Mouse (Mus musculus) myocyte (in vitro differentiated cells): ENCODE measurements around the gene Hist2h3c2. TPM values are rescaled to one million over a fixed set of nuclear protein-coding genes. Genes with fewer than 3 reads are reported as not detected.
"Not testable (repeated sequence)": the region's sequence is repeated elsewhere in the genome, so short reads cannot be mapped to it uniquely, and the experiment has no call there.

ENCODE experiments used
- H3K27me3 ChIP-seq: one replicate; pipeline ENCODE4 v1.6.1; 2011; ENCODE audit not compliant: control insufficient read depth, insufficient read depth, insufficient read length
- H3K36me3 ChIP-seq: one replicate; pipeline ENCODE4 v1.6.1; 2011; ENCODE audit not compliant: control insufficient read depth, insufficient read depth
- H3K4me2 ChIP-seq: one replicate; pipeline ENCODE4 v1.6.1; 2011; ENCODE audit warnings: low read depth, control low read depth
- H3K4me3 ChIP-seq: one replicate; pipeline ENCODE4 v1.5.1; 2011; ENCODE audit warnings: mild to moderate bottlenecking, control low read depth, moderate library complexity
- H3K79me2 ChIP-seq: one replicate; pipeline ENCODE4 v1.6.1; 2011; ENCODE audit not compliant: control insufficient read depth, insufficient read depth
- H3ac ChIP-seq: one replicate; pipeline ENCODE4 v1.6.1; 2011; ENCODE audit not compliant: control insufficient read depth, insufficient read length
- CEBPB ChIP-seq: IDR thresholded peaks from 2 replicates; pipeline ENCODE4 v1.6.1; 2011; ENCODE audit warnings: mild to moderate bottlenecking, moderate library complexity; ENCODE audit not compliant: poor library complexity, insufficient read depth, severe bottlenecking
- E2F4 ChIP-seq: IDR thresholded peaks from one replicate; pipeline ENCODE4 v1.6.1; 2011; ENCODE audit warnings: mild to moderate bottlenecking, control low read depth, moderate library complexity; ENCODE audit not compliant: insufficient read depth
- MAX ChIP-seq: IDR thresholded peaks from one replicate; pipeline ENCODE4 v1.6.1; 2011; ENCODE audit warnings: low read depth, mild to moderate bottlenecking, control low read depth
- MYOD1 ChIP-seq, 3 experiments: IDR thresholded peaks; one replicate each; pipeline ENCODE4 v1.6.1; 2011; ENCODE audit warnings: control low read depth in 2 of 3, low read depth in 2 of 3, mild to moderate bottlenecking in 2 of 3, moderate library complexity in 1 of 3; ENCODE audit not compliant: insufficient read length in 2 of 3, control insufficient read depth in 1 of 3
- MYOG ChIP-seq, 3 experiments: IDR thresholded peaks; one replicate each; pipeline ENCODE4 v1.6.1; 2011; ENCODE audit warnings: control low read depth in 2 of 3, low read depth in 2 of 3, mild to moderate bottlenecking in 2 of 3; ENCODE audit not compliant: insufficient read length in 2 of 3, control insufficient read depth in 1 of 3, insufficient read depth in 1 of 3
- POLR2A ChIP-seq: IDR thresholded peaks from one replicate; pipeline ENCODE4 v1.6.1; 2011; ENCODE audit warnings: low read depth, mild to moderate bottlenecking, control low read depth, moderate library complexity; ENCODE audit not compliant: insufficient read length
- POLR2AphosphoS2 ChIP-seq: IDR thresholded peaks from one replicate; pipeline ENCODE4 v1.6.1; 2011; ENCODE audit warnings: low read depth, control low read depth; ENCODE audit not compliant: insufficient read length
- REST ChIP-seq: IDR thresholded peaks from one replicate; pipeline ENCODE4 v1.6.1; 2011; ENCODE audit warnings: mild to moderate bottlenecking, control low read depth, moderate library complexity; ENCODE audit not compliant: insufficient read depth, insufficient read length
- SRF ChIP-seq: IDR thresholded peaks from one replicate; pipeline ENCODE4 v1.6.1; 2011; ENCODE audit warnings: low read depth; ENCODE audit not compliant: control insufficient read depth, insufficient read length
- TCF12 ChIP-seq: IDR thresholded peaks from one replicate; pipeline ENCODE4 v1.6.1; 2011; ENCODE audit warnings: mild to moderate bottlenecking, control low read depth; ENCODE audit not compliant: poor library complexity, insufficient read depth, severe bottlenecking
- TCF3 ChIP-seq: IDR thresholded peaks from one replicate; pipeline ENCODE4 v1.6.1; 2011; ENCODE audit warnings: low read depth, control low read depth; ENCODE audit not compliant: insufficient read length
- USF1 ChIP-seq: IDR thresholded peaks from one replicate; pipeline ENCODE4 v1.6.1; 2011; ENCODE audit warnings: low read depth, mild to moderate bottlenecking, control low read depth, moderate library complexity
- polyA plus RNA-seq: library from polyadenylated mRNA; unstranded; fragments of >200 nt; fragmentation: generic; extraction: Trizol; gene quantifications from one replicate; pipeline ENCODE4 v1.2.1, GENCODE M21; 2012; ENCODE audit warnings: missing spikeins

Hist2h3c2 gene
- 22.7 TPM for polyA plus RNA-seq

DNA sequence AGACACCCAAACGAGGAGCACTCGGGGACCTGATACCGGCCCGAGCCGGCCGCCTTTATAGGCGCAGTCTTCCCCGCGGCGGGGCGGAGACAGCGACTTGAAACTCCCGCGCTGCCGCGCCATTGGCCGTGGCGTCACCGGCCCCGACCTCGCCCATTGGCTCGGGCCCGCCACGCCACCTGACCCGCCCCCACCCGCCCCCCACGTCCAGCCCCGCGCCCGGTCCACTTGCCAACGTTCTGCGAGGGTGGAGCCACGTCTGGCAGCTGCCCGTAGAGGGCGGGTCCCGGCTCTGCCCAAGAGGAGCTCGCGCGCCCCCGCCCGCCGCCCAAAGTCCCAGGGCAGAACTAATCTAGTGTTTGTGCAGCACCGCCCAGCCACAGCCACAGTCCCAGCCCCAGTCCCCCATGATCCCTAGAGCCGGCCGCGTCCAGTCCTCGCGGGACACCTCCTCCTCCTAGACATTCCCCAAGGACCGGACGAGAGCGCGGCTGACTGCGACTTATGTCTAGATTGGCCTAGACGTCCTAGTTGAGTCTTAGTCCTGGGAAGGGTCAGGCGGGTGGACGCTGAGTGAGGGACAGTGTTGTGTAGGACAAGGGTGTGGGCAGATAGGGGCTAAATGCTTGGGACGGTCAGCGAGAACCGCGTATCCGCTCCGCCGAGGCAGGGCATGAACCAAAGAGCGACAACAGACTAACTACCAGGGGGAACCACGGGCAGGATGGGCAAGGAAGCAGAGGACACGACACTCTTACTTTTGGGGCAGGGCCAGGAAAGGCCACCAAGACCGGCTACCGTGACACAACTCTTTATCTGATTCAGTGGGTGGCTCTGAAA, at the start of gene Hist2h3c2:
TSS of gene Hist2h3c2 (minus strand) at position 174 of the 840 bp plus-strand sequence.
- not testable (repeated sequence) for H3ac ChIP-seq, H3K79me2 ChIP-seq, H3K27me3 ChIP-seq, H3K36me3 ChIP-seq
- peak; percentile 51 for TF ChIP-seq POLR2AphosphoS2
- peak; percentile 44 for TF ChIP-seq POLR2A
- Histone ChIP-seq H3K4me2 (peak within 1 kb of the TSS; percentile 85), H3K4me3 (peak within 1 kb of the TSS; percentile 31)

DNA sequence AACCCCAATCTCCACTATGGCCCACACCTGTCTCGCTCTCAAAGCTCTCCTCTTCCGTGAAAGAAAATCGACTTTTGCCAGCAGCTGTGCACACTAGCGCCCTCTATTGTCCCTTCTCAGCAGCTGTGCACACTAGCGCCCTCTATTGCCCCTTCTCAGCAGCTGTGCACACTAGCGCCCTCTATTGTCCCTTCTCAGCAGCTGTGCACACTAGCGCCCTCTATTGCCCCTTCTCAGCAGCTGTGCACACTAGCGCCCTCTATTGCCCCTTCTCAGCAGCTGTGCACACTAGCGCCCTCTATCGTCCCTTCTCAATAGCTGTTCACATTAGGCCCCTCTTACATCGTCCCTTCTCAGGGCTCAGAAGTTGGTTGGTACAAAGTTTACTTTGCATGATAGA, 48.4 kb upstream of the Hist2h3c2 start:
- not testable (repeated sequence) for H3K4me2 ChIP-seq, H3K36me3 ChIP-seq, H3K79me2 ChIP-seq, H3ac ChIP-seq, H3K4me3 ChIP-seq
- TF ChIP-seq MYOG (IDR thresholded peaks at IDR 0.05; ENCODE audit: control insufficient read depth in 1 of 3, insufficient read depth in 1 of 3, insufficient read length in 2 of 3, low read depth in 2 of 3): peak in 1 of 3 experiments; percentile 48
- peaks cover 10% of the 10 kb centered on the region for H3K27me3 ChIP-seq

DNA sequence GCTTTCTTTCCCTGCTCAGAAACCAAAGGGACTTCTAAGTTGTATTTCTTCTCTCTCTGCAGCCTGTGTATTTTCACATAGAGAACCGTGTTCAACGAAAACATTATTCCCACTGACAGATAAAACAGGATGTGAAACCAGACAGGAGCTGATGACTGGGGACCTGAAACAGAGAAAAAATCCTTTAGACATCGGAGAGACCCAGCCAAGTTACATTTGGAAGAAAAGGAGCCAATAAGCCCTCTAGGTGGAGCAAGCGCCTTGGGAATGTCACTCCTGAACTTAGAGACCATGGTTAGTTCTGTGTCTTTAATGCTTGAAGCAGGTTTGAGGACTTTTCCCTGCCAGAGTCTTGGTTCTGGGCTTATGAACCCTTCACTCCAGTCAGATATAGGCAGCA, 45.5 kb upstream of the Hist2h3c2 start:
- TF ChIP-seq SRF (no peak), CEBPB (no peak), POLR2A (no peak), MAX (no peak), USF1 (no peak)
- Histone ChIP-seq H3K79me2 (no peaks in the 10 kb centered on the region), H3K36me3 (no peaks in the 10 kb centered on the region), H3ac (no peak overlapping the region), H3K4me3 (no peak overlapping the region), H3K27me3 (peaks cover 10% of the 10 kb centered on the region), H3K4me2 (no peak overlapping the region)

DNA sequence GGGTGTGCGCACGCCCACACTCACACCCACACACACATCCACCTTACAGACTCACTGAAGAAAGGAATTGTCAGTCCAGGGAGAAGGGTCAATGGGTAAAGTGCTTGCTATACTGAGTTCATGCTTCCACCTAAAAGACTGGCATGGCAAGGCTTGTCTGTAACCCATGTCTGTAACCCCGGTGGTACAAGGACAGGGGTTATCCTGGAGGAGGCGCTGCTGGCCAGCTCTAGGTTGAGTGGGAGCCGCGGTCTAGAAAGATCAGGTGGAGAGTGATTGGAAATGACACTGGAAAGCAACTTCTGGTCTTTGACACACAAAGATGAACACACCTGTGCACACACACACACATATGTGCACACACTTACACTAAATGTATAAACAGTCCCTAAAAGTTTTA, 41.7 kb upstream of the Hist2h3c2 start:
- Histone ChIP-seq H3K79me2 (no peaks in the 10 kb centered on the region), H3K4me3 (no peak overlapping the region), H3K4me2 (no peak overlapping the region), H3ac (no peak overlapping the region), H3K27me3 (peaks cover 10% of the 10 kb centered on the region), H3K36me3 (no peaks in the 10 kb centered on the region)
- no peak for TF ChIP-seq MYOG (IDR thresholded peaks at IDR 0.05; ENCODE audit: control insufficient read depth in 1 of 3, insufficient read depth in 1 of 3, insufficient read length in 2 of 3, low read depth in 2 of 3)
- TF ChIP-seq POLR2AphosphoS2: peak; percentile 60

DNA sequence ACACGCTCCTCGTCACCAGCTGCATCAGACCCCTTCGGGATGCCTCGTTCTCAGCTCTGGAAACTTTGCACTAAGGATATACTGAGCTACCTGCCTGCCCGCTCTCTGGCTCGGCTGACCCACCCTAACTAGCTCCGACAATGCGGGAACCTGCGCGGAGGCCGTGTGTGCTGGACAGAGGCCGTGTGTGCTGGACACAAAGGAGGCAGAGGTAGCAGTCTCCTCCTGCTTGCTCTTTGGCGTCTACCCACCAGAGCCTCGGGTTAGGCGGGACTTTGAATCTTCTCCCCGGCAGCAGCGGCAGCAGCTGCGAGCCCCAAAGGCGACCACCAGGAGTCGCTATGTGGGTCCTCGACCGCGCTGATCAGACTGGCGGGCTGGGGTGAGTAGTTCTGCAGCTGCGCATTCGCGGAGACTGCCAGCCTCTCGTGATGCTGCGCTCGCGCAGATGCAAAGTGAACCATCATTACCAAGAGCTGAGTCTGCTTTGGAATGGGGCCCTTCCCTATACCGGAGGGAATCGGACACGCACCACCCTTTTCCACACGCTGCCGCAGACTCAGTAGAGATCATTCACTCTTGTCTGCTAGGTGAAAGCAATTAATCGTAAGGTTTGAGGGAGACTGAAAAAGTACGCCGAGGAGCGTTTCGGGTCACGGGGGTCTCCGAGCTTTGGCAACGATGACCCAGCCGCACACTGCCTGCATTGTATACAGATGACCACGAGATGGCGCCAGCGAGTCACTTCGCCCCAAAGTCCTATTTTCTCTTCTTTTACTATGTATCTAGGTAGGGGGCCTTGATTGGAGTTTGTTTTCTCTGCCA, 39.1 kb upstream of the Hist2h3c2 start:
- Histone ChIP-seq H3K27me3 (no peaks in the 10 kb centered on the region), H3K79me2 (no peaks in the 10 kb centered on the region), H3K36me3 (no peaks in the 10 kb centered on the region), H3K4me3 (peak overlapping the region; percentile 18), H3ac (no peak overlapping the region), H3K4me2 (peak overlapping the region; percentile 79)
- TF ChIP-seq USF1: no peak
- TF ChIP-seq POLR2A: peak; percentile 22
- TF ChIP-seq MYOD1 (IDR thresholded peaks at IDR 0.05; ENCODE audit: control insufficient read depth in 1 of 3, insufficient read length in 2 of 3, low read depth in 2 of 3): peak in 2 of 3 experiments; percentile 20 to 60
- peak; percentile 7 for TF ChIP-seq REST
- TF ChIP-seq TCF12: no peak
- peak in 2 of 3 experiments; percentile 49 to 80 for TF ChIP-seq MYOG (IDR thresholded peaks at IDR 0.05; ENCODE audit: control insufficient read depth in 1 of 3, insufficient read depth in 1 of 3, insufficient read length in 2 of 3, low read depth in 2 of 3)
- TF ChIP-seq MAX: no peak
- TF ChIP-seq SRF: no peak
- no peak for TF ChIP-seq TCF3
- TF ChIP-seq E2F4: no peak
- TF ChIP-seq CEBPB: no peak
- peak; percentile 68 for TF ChIP-seq POLR2AphosphoS2
